Mouse (Mus musculus): Measurements from ENCODE around the gene Ddx54.
A peak's percentile ranks its signal among the peaks of the same experiment; 100 is the strongest.

Ddx54 gene

DNA sequence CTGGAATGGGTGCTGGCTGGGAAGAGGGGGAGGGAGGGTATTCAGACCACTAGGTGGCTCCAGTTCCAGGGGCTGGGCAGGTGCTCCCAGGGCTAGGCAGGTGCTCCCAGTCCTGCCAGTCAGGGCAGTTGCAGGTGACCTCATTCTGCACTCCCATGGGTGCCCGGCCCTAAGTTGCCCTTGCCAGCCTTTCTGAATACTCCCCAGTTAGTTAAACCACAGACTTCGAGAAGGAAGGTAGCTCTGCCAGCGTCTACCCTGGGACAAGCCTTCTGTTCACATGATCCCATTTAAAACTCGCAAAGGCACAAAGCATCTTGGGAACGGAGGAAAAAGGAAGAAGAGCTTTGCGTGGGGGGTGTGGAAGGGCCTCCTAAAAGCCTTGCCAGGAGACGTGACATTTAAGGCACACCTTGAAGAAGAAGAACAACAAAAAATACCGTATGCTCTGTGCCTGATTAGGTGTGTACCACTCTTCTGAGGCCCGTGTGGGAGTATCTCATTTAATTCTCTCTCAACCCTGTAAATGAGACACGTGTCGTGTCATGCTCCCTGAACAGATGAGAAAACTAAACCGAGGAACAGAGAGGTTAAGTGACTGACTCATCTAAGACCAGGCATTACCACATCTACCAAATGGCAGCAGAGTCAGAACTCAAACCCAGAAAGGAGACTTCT lies 35.4 kb downstream of the Ddx54 start:
- no peak for DNase-seq

DNA sequence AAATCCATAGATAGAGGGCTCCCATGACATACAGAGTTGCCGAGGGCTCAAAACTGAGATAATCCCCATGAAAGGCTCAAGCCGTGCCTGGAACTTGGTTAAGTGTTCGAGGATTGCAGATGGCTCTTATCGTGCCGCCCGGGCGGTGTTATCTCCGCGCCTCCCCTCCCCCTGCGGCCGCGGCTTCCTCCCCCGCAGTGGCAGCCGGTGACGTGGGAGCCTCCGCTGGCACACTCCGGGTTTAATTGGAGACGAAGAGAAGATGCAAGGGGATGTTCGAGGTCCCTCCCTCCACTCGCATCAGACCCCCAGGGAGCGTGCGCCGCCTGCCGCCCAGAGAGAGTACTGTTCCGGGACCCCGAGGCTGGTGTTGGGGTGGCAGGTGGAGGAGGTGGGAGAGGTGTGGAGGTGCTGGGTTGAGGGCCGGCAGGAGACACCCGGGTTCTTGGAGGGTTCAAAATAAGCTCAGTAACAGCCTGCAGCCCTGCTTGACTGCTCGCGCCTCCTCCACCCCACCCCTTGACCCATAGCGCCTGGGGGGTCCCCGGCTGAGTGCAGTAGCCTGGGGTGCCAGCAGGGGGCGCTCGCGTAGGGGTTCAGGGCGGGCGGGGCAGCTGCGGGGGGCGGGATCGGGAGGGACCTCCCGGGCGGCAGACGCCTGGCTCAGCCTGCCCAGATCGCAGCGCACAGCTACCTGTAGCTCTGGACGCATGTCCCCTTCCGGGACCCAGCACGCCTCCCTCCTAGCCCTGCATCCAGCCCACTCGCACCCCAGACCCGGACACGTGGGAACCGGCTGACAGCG lies 36.2 kb downstream of the Ddx54 start, which contains the start of gene Rasal1:
Gene Rasal1 (plus strand): TSS at position 244 of the 805 bp plus-strand sequence.
- DNase-seq: peak; percentile 72 to 79

DNA sequence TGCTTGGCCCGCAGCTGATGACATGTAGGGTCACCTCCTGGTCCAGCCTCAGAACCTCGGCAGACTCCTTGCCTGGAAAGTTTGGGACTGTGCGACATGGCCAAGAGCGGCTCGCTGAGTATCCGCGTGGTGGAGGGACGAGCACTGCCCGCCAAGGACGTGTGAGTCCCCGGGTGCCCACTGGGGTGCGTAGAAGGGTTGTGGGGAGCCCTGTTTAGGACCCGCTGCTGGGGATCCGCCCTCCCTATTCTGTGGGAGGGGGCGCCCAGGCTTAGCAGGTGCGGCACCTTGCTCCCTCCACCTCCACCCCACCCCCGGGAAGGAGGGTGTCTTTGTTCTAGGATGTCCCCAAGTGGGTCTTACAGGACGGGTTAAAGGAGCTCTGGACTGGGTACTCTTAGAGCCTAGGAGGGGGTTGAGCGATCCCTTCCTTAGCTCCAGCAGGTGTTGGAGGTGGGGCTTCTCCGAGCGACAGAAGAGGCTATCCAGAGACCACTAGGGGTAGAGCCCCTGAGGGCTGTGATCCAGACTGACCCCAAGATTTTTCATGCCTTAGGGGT lies 36.9 kb downstream of the Ddx54 start:
- DNase-seq: peak in 1 of 2 experiments; percentile 54

DNA sequence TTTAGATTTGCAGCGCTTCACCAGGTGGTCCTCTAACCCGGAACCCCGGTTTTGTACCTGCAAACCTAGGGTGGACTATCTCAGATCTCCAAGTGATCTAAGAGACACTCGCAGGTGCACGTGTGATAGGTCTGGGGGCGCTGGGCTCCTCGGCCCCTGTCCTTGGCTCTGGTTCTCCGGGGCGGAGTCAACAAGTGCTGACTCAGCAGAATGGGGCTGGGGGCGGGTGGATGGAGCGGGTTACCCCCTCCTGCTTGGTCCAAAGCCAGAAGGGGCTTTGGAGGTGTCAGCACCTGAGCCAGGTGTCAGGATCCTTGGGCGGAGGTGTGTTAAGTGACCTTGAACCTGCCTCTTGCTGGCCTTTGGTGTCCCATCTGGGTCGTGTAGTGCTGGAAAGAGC lies 37.4 kb downstream of the Ddx54 start:
- DNase-seq: no peak

DNA sequence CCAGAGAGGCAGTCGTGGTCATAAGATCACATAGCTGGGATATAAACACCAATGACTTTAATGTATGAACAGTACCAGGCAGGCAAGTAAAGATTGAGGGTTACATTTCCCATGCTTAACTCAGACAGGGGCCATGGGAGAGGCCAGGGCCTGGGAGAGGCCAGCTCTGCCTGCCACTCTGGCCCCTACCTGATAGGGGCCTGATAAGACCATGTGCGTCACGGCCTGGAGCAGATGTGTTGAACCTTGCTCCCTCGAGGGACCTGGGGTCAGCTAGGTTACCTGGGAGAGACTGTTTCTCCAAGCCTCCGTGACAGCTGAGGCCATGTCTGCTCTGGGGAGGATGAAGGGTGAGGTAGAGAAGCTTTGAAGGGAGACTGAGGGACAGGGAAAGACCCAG lies 38.7 kb downstream of the Ddx54 start:
- no peak for DNase-seq

DNA sequence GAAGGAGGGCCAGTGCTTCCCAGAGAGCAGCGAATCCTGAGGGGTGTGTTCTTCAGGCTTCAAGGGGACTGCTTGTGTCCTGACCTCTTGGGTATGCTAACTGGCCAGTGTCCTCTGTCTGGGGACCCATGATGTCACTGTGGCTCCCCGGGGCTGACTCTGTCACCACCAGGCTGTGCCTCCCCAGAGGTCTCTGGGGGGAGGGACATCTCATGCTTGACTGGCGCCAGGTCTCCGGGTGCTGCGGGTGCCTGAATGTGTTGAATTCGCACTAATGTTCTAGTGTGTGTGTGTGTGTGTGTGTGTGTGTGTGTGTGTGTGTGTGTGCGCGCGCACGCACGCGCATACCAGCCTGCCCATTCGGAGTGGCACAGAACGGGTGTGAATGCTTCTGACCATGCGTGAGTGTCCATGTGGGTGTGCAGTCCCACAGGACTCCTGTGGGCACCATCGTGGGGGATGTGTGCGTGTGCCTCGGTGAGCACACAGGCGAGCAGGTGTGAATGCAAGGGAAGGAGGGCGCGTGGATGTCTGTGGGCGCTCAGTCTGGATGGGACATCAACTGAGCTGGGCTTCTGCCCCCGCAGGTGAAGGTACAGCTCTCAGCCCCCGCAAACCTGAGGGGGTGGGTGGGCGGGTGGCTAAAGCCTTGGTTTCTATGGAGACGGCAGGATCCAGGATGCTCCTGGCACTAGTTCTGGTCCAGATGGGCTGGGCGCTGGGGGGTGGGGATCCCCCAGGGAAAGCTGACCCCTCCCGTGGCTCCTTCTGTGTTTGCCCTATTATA lies 40.6 kb downstream of the Ddx54 start:
- DNase-seq: peak; percentile 50 to 52

DNA sequence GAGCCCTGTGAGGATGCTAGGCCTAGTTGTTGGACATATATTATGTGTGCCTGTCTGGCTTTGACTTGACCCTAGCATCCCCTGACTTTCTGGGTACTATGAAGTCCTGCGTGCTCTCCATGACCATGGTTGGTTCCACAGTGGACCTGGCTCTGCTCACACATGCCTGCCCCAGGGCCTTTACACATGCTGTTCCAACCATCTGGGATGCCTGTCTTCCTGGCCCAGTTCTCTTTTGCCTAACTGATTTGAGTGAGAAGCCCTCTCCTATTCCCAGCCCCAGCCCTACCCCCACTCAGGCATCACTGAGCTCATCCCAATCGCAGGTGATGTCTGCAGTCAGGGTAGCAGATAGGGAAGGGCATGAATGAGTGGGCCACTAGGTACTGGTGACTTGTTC lies 41.3 kb downstream of the Ddx54 start:
- no peak for DNase-seq

DNA sequence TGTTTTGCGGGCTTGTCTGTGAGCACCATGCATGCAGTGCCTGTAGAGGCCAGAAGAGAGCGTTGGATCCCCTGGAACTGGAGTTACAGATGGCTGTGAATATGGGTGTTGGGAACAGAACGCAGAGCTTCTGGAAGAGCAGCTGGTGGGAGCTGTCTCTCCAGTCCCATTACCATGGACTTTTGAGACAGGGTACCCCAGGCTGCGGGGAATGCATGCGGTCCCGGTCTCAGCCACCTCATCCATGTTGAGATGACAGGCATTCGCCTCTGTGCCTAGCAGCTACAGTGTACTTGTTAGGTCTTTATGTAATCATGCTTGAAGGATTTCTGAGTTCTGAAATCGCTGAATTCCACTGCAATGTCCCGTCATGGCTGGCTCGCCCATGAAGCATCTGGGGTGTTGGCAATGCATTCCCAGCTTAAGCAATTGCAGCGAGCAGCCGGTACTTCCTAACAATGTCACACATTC lies 43.8 kb downstream of the Ddx54 start:
- no peak for DNase-seq

DNA sequence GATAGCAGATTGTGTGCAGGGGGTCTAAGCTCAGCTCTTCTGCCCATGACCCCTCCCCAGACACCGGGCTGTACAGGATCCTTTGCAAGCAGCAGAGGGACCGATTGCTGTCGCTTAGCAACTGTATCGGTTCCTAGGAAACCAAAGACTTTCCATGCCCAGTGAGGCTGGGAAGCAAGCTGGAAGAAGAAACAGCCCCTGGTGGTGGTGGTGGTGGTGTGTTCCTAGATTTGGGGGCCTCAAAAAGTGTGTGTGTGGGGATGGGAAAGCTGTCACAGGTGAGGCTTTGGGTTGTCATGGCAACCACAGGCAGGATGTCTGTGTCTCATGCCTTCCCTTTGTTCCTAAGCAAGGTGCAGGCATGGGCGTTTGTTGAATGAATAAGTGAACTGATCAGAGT lies 48.3 kb downstream of the Ddx54 start:
- DNase-seq: no peak

DNA sequence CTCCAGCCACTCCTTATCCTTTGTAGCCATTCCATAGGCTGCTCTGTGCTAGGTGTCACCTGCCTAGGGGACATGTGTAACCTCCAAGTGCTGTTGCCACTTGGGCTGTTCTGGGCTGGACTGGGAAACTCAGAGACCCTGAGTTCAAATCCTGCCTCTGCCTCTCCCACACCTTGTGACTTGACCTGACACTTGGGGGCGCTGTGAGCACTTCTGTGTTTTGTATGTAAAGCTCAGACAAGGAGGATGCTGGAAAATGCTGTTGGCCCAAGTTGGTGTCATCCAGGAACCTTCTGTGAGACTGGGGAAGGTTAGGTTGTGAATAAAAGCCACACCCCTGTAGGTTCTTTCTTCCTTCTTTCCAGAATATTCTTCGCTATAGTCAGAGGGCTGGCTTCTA lies 52.3 kb downstream of the Ddx54 start:
- DNase-seq: no peak

DNA sequence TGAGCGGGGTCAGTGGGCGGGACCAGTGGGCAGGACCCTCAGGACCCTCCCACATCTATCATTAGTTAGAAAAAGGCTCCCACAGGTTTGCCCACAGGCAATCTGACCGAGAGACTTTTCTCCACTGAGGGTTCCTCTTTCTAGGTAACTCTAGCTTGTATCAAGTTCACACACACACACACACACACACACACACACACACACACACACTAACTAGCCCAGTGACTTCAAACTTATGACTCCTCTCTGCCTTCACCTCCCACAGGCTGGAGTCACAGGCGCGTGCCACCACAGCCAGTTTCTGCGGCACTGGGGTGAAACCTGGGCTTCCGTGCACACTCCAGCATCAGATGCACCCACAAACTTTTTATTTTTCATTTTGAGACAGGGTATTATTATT lies 56.2 kb downstream of the Ddx54 start:
- no peak for DNase-seq

DNA sequence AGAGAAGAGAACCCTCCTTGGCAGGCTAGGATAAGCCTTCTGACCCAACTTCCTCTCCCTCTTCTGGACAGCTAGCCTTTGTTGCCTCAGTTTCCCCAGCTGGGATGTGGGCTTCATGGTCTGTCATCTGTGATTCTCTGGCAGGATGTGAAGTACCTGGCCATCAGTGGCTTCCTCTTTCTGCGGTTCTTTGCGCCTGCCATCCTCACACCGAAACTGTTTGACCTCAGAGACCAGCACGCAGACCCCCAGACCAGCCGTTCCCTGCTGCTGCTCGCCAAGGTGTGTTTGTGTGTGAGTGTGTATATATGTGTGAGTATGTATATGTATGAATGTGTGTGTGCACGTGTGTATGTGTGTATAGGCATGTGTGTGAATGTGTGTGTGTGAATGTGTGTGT lies 57.6 kb downstream of the Ddx54 start:
- DNase-seq: no peak

DNA sequence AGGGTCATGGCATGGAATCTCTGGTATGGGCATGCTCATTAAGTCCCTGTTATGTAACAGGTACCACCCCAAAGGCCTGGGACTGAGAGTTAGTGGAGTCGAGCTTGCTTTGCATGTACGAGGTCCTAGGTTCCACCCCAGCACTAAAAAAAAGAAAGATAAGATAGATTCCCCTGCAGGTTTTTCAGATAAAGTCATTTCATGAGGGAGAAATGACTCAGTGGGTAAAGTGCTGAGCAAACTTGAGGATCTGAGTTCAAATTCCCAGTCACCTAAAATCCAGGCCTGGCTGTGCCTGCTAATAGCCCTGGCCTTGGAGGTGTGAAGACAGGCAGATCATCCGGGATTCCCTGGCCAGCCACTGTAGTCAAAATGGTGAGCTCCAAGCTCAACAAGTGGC lies 59.3 kb downstream of the Ddx54 start:
- no peak for DNase-seq

DNA sequence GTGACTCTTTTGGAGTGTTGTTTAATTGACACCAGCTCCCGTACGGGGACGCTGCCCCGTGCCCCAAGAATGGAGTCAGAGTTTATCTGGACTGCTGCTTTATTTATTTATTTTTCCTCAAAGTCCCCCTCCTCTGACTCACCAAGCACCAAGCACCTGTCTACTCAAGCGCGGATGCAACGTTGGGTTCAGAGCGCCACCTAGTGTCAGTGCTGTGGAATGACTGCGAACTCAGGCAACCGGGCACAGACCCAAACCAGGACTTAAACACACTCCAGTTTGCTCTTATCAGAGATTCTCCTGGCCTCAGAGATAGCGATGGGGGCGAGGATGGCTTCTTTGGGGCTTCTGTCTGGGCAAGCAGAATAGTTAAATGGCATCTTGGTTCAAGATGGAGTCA lies 61.1 kb downstream of the Ddx54 start:
- peak; percentile 64 to 69 for DNase-seq

DNA sequence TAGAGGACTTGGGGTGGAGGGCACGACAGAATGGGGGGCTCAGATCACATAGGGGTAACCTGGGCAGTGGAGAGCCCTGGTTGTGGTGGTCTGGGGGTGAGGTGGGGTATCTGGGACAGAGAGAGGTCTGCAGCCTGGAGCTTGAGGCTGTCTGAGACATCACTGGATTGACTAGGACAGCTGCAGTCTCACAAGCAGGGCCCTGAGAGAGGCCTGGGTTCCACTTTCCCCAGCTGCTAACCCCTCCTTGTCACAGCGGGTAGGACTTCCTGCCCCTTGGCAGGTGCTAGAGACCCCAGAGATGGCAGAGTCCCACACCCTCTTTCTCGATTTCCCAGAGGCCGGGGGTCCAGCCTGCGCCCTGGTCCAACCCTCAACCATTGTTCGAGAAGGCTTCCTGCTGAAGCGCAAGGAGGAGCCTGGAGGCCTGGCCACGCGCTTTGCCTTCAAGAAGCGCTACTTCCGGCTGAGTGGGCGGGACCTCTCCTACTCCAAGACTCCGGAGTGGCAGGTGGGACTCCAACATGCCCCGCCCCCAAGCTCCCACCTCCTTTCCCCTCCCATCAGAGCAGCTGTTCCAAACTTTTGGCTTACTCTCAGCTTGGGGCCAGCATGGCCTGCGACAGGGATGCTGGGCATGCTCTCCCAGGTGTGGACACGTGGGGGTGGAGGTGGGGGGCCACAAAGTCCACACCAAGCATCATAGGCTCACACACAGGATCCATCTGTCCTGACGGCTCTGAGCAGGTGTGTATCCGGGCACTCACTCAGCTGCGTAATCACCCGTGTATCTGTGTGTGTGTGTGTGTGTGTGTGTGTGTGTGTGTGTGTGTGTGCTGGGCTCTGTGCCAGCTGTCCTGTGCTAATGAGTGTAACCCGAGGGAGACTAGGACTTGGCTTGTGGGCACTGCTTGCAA lies 61.9 kb downstream of the Ddx54 start:
- DNase-seq: no peak

DNA sequence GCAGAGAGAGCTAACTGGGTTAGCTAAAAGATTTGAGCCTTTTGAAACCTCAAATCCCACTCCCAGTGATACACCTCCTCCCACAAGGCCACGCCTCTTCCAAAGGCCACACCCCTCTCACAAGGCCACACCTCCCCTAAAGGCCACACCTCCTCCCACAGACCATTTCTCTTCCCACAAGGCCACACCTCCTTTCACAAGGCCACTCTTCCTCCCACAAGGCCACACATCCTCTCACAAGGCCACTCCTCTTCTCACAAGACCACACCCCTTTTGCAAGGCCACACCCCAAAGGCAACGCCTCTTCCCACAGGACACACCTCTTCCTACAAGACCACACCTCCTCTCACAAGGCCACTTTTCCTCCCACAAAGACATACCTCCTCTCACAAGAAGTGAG lies 65.0 kb downstream of the Ddx54 start:
- DNase-seq: peak; percentile 54 to 65

Data from spleen, adult 18-20 months (tissue).